Mouse (Mus musculus) hindbrain, embryonic 15.5 days (tissue): ENCODE data around the gene Gm13889. TPM values are rescaled to one million over a fixed set of nuclear protein-coding genes. Genes with fewer than 3 reads are reported as not detected.
A peak's percentile ranks its signal among the peaks of the same experiment; 100 is the strongest.

Experiments
- ATAC-seq: fragments of 200-750 bp; cut with Nextera tagmentation; 2 replicates; pipeline ENCODE4 v1.8.0; 2017; ENCODE audit warnings: low read depth, moderate number of reproducible peaks, moderate TSS enrichment; ENCODE audit not compliant: low FRiP score
- H3K27ac ChIP-seq: fragments of 300-500 bp; sonication (generic); replicated peaks from 2 replicates; pipeline ENCODE4 v1.5.1; 2015; ENCODE audit warnings: mild to moderate bottlenecking, inconsistent platforms
- H3K27me3 ChIP-seq: fragments of 300-500 bp; sonication (generic); 2 replicates; pipeline ENCODE4 v1.6.1; 2015; ENCODE audit warnings: control low read depth, inconsistent platforms
- H3K36me3 ChIP-seq: fragments of 300-500 bp; sonication (generic); 2 replicates; pipeline ENCODE4 v1.6.1; 2015; ENCODE audit warnings: control low read depth, inconsistent platforms
- H3K4me1 ChIP-seq: fragments of 300-500 bp; sonication (generic); replicated peaks from 2 replicates; pipeline ENCODE4 v1.6.1; 2015; ENCODE audit warnings: control low read depth, inconsistent platforms
- H3K4me2 ChIP-seq: fragments of 300-500 bp; sonication (generic); 2 replicates; pipeline ENCODE4 v1.6.1; 2015; ENCODE audit warnings: moderate library complexity, mild to moderate bottlenecking, inconsistent platforms
- H3K4me3 ChIP-seq: fragments of 300-500 bp; sonication (generic); 2 replicates; pipeline ENCODE4 v1.5.1; 2015; ENCODE audit warnings: mild to moderate bottlenecking, inconsistent platforms
- H3K9ac ChIP-seq: fragments of 300-500 bp; sonication (generic); 2 replicates; pipeline ENCODE4 v1.6.1; 2015; ENCODE audit warnings: inconsistent platforms
- H3K9me3 ChIP-seq: fragments of 300-500 bp; sonication (generic); 2 replicates; pipeline ENCODE4 v1.6.1; 2016; ENCODE audit warnings: control low read depth, inconsistent platforms
- WGBS: fragments of 180-500 bp; shearing (Covaris S2); methylation state at CpG from one replicate; pipeline ENCODE4 v1.1.7; 2015; 5-methylcytosine and 5-hydroxymethylcytosine counted together
- polyA plus RNA-seq: library from polyadenylated mRNA; unstranded; fragments of >200 nt; fragmentation: Nextera tagmentation; extraction: Ambion mirVana; gene quantifications from 2 replicates; pipeline ENCODE4 v1.2.1, GENCODE M21; 2015

Gm13889 gene
- polyA plus RNA-seq, 1 experiment from 2014 or later: 11.3 TPM

DNA sequence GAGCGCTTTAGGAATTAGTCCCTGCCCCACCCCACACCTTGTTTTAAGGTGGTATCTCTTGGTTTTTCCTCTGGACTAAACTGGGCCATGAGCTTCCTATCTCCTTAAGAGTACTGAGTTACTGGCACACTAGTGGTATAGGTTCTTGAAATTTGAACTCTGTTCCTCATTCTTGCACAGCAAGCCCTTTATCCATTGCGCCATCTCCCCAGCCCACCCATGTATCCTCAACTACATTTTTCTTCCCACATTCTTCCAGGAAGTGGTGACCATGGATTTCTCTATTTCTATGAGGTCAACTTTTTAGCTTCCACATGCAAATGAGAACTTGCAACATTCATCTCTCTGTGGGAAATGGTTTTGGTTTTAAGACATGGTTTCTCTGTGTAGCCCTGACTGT is 43.4 kb downstream of the Gm13889 start:
- no peak for ATAC-seq
- H3K4me2 ChIP-seq: no peak overlapping the region
- no peak overlapping the region for H3K4me3 ChIP-seq
- no peaks in the 10 kb centered on the region for H3K36me3 ChIP-seq
- no peak overlapping the region for H3K9ac ChIP-seq
- no peaks in the 10 kb centered on the region for H3K9me3 ChIP-seq
- 95% methylated on average over 2 of the region's 2 CpGs for WGBS
- peaks cover 2% of the 10 kb centered on the region; the same call in 1 of the 2 replicates for H3K4me1 ChIP-seq
- no peak overlapping the region for H3K27ac ChIP-seq
- H3K27me3 ChIP-seq: no peaks in the 10 kb centered on the region

DNA sequence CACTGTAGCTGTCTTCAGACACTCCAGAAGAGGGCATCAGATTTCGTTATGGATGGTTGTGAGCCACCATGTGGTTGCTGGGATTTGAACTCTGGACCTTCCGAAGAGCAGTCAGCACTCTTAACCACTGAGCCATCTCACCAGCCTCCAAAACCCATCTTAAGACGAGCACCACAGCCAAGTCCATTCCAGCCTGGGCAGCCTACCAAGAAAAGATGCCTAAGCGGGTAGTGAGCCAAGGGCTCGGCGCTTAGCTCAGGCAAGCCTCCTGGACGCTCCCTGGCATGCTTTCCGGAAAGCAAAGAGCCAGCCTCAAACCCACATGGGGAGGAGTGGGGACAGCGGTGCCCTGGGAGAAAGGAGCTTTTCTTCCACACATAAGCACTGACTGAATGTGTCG is 45.1 kb downstream of the Gm13889 start:
- H3K4me2 ChIP-seq: no peak overlapping the region
- H3K27ac ChIP-seq: no peak overlapping the region
- no peak overlapping the region for H3K4me3 ChIP-seq
- ATAC-seq: no peak
- no peaks in the 10 kb centered on the region for H3K27me3 ChIP-seq
- 75% methylated on average over 10 of the region's 10 CpGs for WGBS
- no peak overlapping the region for H3K9ac ChIP-seq
- no peaks in the 10 kb centered on the region for H3K36me3 ChIP-seq
- peaks cover 18% of the 10 kb centered on the region for H3K4me1 ChIP-seq
- H3K9me3 ChIP-seq: no peaks in the 10 kb centered on the region

DNA sequence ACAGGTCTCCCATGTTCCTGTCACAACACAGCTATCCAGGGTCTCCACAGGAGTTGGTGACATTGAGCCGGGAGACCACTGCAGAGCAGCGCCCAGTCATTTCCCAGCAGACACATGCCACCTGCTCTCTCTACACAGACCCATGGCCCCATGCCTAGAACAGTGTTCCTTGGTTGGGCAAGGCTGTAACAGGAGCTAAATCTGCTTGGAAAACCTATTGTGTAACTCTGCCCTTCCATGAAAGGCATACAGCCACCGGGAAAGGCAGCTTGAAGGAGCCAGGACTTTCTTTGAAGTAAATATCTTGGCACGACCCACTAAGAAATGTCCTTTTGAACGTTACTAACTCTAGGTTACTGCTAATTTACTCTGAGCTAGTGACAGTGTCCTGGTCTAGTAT is 47.3 kb downstream of the Gm13889 start:
- no peak overlapping the region for H3K27ac ChIP-seq

DNA sequence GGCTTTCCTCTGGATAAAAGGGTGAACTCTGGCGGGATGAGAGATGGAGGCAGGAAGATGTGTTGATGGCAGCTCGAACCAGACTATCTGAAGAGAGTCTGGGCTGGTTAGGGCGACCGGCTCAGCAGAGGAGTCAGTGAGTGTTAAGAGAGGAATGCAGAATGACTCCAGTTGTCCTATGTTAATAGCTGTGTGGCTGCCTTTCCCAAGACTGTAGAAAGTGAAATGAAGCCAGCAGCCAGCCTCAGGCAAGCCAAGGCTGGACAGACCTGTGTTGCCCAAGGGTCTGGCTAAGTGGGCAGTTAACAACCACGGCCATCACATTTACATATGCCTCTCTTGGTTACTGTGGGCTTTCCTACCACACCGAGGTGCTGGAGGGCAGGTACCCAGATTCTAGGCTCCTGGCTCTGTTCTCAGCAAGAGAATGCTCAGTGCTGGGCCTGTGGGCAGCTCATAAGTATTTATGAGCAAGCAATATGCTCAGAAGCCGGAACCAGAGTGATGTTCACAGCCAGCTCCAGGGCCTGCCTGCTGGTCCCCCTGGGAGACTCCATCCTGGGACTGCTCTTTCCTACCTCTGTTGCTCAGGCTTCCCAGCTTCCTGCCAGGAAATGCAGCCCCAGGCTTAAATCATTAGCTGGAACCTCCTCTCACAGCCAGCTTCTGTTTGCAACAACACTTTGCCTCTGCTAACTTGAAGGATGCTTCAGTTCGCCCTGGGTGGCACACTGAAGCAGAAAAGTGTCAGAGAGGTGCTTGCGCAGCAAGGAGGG is 49.3 kb downstream of the Gm13889 start:
- no peak overlapping the region for H3K9ac ChIP-seq
- H3K27me3 ChIP-seq: no peaks in the 10 kb centered on the region
- 58% methylated on average over 9 of the region's 9 CpGs for WGBS
- H3K4me1 ChIP-seq: peaks cover 25% of the 10 kb centered on the region
- H3K4me2 ChIP-seq: no peak overlapping the region
- H3K36me3 ChIP-seq: no peaks in the 10 kb centered on the region
- ATAC-seq: peak; percentile 43; the same call in 1 of the 2 replicates
- H3K27ac ChIP-seq: peak overlapping the region; percentile 69
- no peak overlapping the region for H3K4me3 ChIP-seq
- H3K9me3 ChIP-seq: no peaks in the 10 kb centered on the region

More for the DNA sequence above, 47.3 kb downstream of the Gm13889 start:
- H3K27me3 ChIP-seq: no peaks in the 10 kb centered on the region
- H3K36me3 ChIP-seq: no peaks in the 10 kb centered on the region
- no peak overlapping the region for H3K9ac ChIP-seq
- peaks cover 25% of the 10 kb centered on the region for H3K4me1 ChIP-seq
- ATAC-seq: no peak
- no peak overlapping the region for H3K4me2 ChIP-seq
- WGBS: 63% methylated on average over 5 of the region's 5 CpGs
- no peaks in the 10 kb centered on the region for H3K9me3 ChIP-seq
- H3K4me3 ChIP-seq: no peak overlapping the region

DNA sequence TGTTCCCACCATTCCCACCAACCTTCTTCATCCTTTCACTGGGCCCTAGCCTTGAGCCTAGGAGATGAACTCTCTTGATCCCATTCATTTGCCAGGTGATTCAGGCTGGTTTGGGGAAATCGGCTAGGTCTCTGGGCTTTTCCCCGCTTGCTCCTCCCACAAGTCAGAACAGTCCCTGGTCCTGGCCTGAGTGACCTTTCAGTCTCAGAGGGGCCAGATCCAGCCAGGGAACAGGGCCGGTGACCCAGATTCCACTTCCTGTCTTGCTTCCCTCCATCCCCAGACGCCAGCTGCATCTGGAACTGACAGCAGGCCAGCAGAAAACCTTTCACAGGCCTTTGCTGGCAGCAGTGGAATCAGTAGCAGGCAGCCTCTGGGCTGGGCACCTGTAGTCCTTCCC is 50.7 kb downstream of the Gm13889 start:
- Histone ChIP-seq H3K27me3 (no peaks in the 10 kb centered on the region), H3K4me3 (no peak overlapping the region), H3K27ac (no peak overlapping the region), H3K9ac (no peak overlapping the region), H3K36me3 (no peaks in the 10 kb centered on the region), H3K9me3 (no peaks in the 10 kb centered on the region), H3K4me1 (peaks cover 25% of the 10 kb centered on the region), H3K4me2 (no peak overlapping the region)
- 42% methylated on average over 4 of the region's 4 CpGs for WGBS
- ATAC-seq: no peak

Other genes with a start within 250 kb of the Gm13889 start
- 70.1 and 75.1 TPM in 2 replicates for gene Ext2, start 134.6 kb downstream of the Gm13889 start, polyA plus RNA-seq
- gene Accs, start 107.3 kb downstream of the Gm13889 start, polyA plus RNA-seq: 5.0 and 6.2 TPM in 2 replicates
- 0.12 and 0.31 TPM in 2 replicates for gene Accsl, start 88.0 kb downstream of the Gm13889 start, polyA plus RNA-seq
- not detected in 2 replicates for gene Gm27027, start 39.2 kb upstream of the Gm13889 start, polyA plus RNA-seq
- gene Alkbh3, start 53.6 kb upstream of the Gm13889 start, polyA plus RNA-seq: 44.9 and 46.0 TPM in 2 replicates
- 143 TPM in 2 replicates for gene Hsd17b12, start 200.8 kb upstream of the Gm13889 start, polyA plus RNA-seq